Mouse (Mus musculus): ENCODE data around the gene Lsm2.
"Not testable (repeated sequence)": the region's sequence is repeated elsewhere in the genome, so short reads cannot be mapped to it uniquely, and the experiment has no call there.

- TF ChIP-seq POLR2A (IDR thresholded peaks at IDR 0.05; ENCODE audit: low read depth, low read length); CTCF (conservative IDR thresholded peaks at IDR 0.05; ENCODE audit: insufficient read depth, insufficient read length, low read depth, low read length): not testable (repeated sequence)
These were observed 11.8 kb upstream of the Lsm2 start, which contains the start of gene Gm20481 for GRCm38 (mm10) chr17:34969822-34970221.

Measured in kidney, adult 2 months (tissue).